Mouse (Mus musculus) right cerebral cortex, postnatal 36 days (tissue): ENCODE data around the gene Hist2h2aa2.
"Not testable (repeated sequence)": the region's sequence is repeated elsewhere in the genome, so short reads cannot be mapped to it uniquely, and the experiment has no call there.

Source experiments
- DNase-seq, 2 experiments: peaks; one replicate each; pipeline ENCODE4 v3.0.0; 2022; ENCODE audit warnings: low spot score in 2 of 2, mixed read lengths in 1 of 2

The Hist2h2aa2 gene

GRCm38 (mm10) chr3:96237335-96237903 is 2.7 kb downstream of the Hist2h2aa2 start:
- no peak for DNase-seq

GRCm38 (mm10) chr3:96236834-96237334 is 3.2 kb downstream of the Hist2h2aa2 start:
- DNase-seq: no peak

- no peak for DNase-seq
Measured at GRCm38 (mm10) chr3:96235836-96236235, 4.2 kb downstream of the Hist2h2aa2 start.

GRCm38 (mm10) chr3:96234914-96235313 is 5.2 kb downstream of the Hist2h2aa2 start:
- DNase-seq: no peak

- no peak for DNase-seq
Measured at GRCm38 (mm10) chr3:96231758-96232120, 8.3 kb downstream of the Hist2h2aa2 start.

- DNase-seq: no peak
Measured at GRCm38 (mm10) chr3:96230910-96231757, 8.9 kb downstream of the Hist2h2aa2 start.

GRCm38 (mm10) chr3:96230404-96230803 is 9.7 kb downstream of the Hist2h2aa2 start:
- DNase-seq: no peak

- no peak for DNase-seq
Measured at GRCm38 (mm10) chr3:96228828-96229227, 11.2 kb downstream of the Hist2h2aa2 start.

- DNase-seq: no peak
Measured at GRCm38 (mm10) chr3:96226695-96227648, 13.1 kb downstream of the Hist2h2aa2 start.

- DNase-seq: no peak
Measured at GRCm38 (mm10) chr3:96225421-96225820, 14.7 kb downstream of the Hist2h2aa2 start.

GRCm38 (mm10) chr3:96222774-96223173 is 17.3 kb downstream of the Hist2h2aa2 start:
- DNase-seq: no peak

- no peak for DNase-seq
Measured at GRCm38 (mm10) chr3:96221640-96222038, 18.4 kb downstream of the Hist2h2aa2 start.

GRCm38 (mm10) chr3:96220765-96221639 is 19.1 kb downstream of the Hist2h2aa2 start, which contains the start of the genes Hist2h2ac and Hist2h2be:
Gene Hist2h2ac (minus strand): TSS chr3:96220880.
Gene Hist2h2be (plus strand): TSS chr3:96221119.
- DNase-seq: peak; percentile 78 to 87

- not testable (repeated sequence) for DNase-seq
Measured at GRCm38 (mm10) chr3:96220131-96220764, 19.8 kb downstream of the Hist2h2aa2 start.

- peak; percentile 68 to 79 for DNase-seq
Measured at GRCm38 (mm10) chr3:96219661-96220130, 20.4 kb downstream of the Hist2h2aa2 start, which contains the start of the genes Bola1 and Hist2h2ab. Gene Bola1 (minus strand): TSS chr3:96219709. Gene Hist2h2ab (plus strand): TSS chr3:96219865.

GRCm38 (mm10) chr3:96219191-96219641 is 20.9 kb downstream of the Hist2h2aa2 start:
- DNase-seq: no peak

GRCm38 (mm10) chr3:96209242-96209641 is 30.8 kb downstream of the Hist2h2aa2 start:
- DNase-seq: no peak

- DNase-seq: no peak
Measured at GRCm38 (mm10) chr3:96207819-96208218, 32.3 kb downstream of the Hist2h2aa2 start.

GRCm38 (mm10) chr3:96199731-96200130 is 40.3 kb downstream of the Hist2h2aa2 start:
- DNase-seq: no peak
